Mouse (Mus musculus) kidney, adult 2 months (tissue): ENCODE data around the gene Lamtor5.

Experiments
- CTCF ChIP-seq: fragments of 200-500 bp; conservative IDR thresholded peaks from 2 replicates; pipeline ENCODE4 v1.5.1; 2011; ENCODE audit warnings: low read depth, mild to moderate bottlenecking, control low read depth, low read length, moderate library complexity, mixed read lengths; ENCODE audit not compliant: insufficient read depth, insufficient read length
- POLR2A ChIP-seq: fragments of 200-500 bp; IDR thresholded peaks from one replicate; pipeline ENCODE4 v1.6.1; 2011; ENCODE audit warnings: low read depth, low read length, control low read depth

- TF ChIP-seq POLR2A (no peak), CTCF (no peak)
Observed at GRCm38 (mm10) chr3:107326442-107326841, 47.8 kb downstream of the Lamtor5 start.
